Mouse (Mus musculus): ENCODE data around the gene Il6st.

DNA sequence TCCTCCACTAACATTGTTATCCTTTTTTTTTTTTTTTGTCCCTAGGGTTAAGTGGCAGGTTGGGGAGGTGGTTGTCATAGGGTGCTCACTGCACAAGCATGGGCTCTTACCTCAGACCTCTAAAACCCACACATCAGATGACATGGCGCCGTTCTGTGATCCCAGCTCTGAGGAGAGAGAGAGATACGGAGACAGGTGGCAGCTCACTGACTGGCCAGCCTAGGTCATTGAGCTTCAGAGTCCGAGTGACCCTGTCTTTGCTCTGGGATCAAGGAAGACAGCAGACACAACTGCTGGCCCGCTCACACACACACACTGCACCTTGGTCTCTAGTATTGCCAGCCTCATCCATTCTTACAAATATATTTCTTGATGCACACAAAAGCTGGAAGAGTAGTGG, 18.7 kb downstream of the Il6st start:
- TF ChIP-seq POLR2A (IDR thresholded peaks at IDR 0.05; ENCODE audit: insufficient read depth, low read depth, low read length) (no peak), CTCF (IDR thresholded peaks at IDR 0.05; ENCODE audit: insufficient read depth, low read depth, low read length) (no peak)
